Mouse (Mus musculus): ENCODE measurements around the gene AY074887.
A peak's percentile ranks its signal among the peaks of the same experiment; 100 is the strongest.

AY074887 gene

DNA sequence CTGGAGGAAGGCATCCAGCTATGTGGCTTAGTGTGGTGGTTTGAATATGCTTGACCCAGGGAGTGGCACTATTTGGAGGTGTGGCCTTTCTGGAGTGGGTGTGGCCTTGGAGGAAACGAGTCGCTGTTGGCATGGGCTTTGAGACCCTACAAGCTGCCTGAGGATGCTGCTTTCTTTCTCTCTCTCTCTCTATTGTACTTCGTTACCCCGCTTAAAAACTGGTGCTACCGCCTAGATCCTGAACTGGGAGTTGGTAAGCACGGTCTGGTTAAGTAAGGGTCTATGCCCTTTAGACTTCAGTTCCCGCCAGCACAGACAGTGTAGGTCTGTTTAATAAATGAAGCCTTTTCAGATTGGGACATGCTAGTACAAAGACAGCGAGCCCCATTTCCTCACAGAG lies 34.4 kb downstream of the AY074887 start:
- no peak for DNase-seq (ENCODE audit: low spot score in 2 of 2)

- DNase-seq (ENCODE audit: low spot score in 2 of 2) = no peak
Measured at GRCm38 (mm10) chr9:54915576-54915975, 35.2 kb downstream of the AY074887 start.

- peak in 1 of 2 experiments; percentile 8 for DNase-seq (ENCODE audit: low spot score in 2 of 2)
Measured at GRCm38 (mm10) chr9:54909446-54909845, 41.4 kb downstream of the AY074887 start.
